Mouse (Mus musculus): ENCODE measurements around the gene B3galt4.

- TF ChIP-seq CTCF (IDR thresholded peaks at IDR 0.05; ENCODE audit: low read depth, low read length) = no peak
- no peak for TF ChIP-seq GATA1 (IDR thresholded peaks at IDR 0.05; ENCODE audit: borderline replicate concordance, low read length)
- TF ChIP-seq TAL1 (conservative IDR thresholded peaks at IDR 0.05; ENCODE audit: low read depth, low read length) = no peak
Measured at GRCm38 (mm10) chr17:33972691-33973090, 21.4 kb upstream of the B3galt4 start.

Measured in G1E (cell line).